Mouse (Mus musculus) stomach, adult 2 months (tissue): ENCODE data around the gene Rhox11. TPM values are rescaled to one million over a fixed set of nuclear protein-coding genes. Genes with fewer than 3 reads are reported as not detected.

Source experiments
- polyA plus RNA-seq: library from polyadenylated mRNA; depleted of rRNA; stranded (reverse); fragments of >200 nt; gene quantifications from 2 replicates; pipeline ENCODE4 v1.2.3, GENCODE M21; 2012; rRNA removed

Rhox11 gene
- not detected in 2 replicates for polyA plus RNA-seq

GRCm38 (mm10) chrX:38085041-38085440, at the start of gene Rhox11:
Gene Rhox11 (minus strand): TSS chrX:38085141.

GRCm38 (mm10) chrX:38120982-38121381, 36.0 kb upstream of the Rhox11 start, which contains the start of gene Rhox13:
Gene Rhox13 (plus strand): TSS chrX:38121219.

GRCm38 (mm10) chrX:38110807-38111206, 25.9 kb upstream of the Rhox11 start, which contains the start of gene Rhox12:
Gene Rhox12 (minus strand): TSS chrX:38110907.

GRCm38 (mm10) chrX:38066175-38066574, 18.8 kb downstream of the Rhox11 start, which contains the start of gene Rhox10:
Gene Rhox10 (plus strand): TSS chrX:38066475.

GRCm38 (mm10) chrX:38043014-38043413, 41.9 kb downstream of the Rhox11 start, which contains the start of gene Btg1-ps2:
Gene Btg1-ps2 (minus strand): TSS chrX:38043114.

Other genes starting within 250 kb of the Rhox11 start
- gene Rhox8, start 206.2 kb downstream of the Rhox11 start, polyA plus RNA-seq: not detected in 2 replicates
- gene Rhox7b, start 187.9 kb downstream of the Rhox11 start, polyA plus RNA-seq: not detected in 2 replicates
- not detected in 2 replicates for gene Rhox9, start 183.4 kb downstream of the Rhox11 start, polyA plus RNA-seq
- not detected in 2 replicates for gene Btg1-ps1, start 66.3 kb downstream of the Rhox11 start, polyA plus RNA-seq
- gene Btg1-ps2, start 42.0 kb downstream of the Rhox11 start, polyA plus RNA-seq: not detected in 2 replicates
- gene Rhox10, start 18.7 kb downstream of the Rhox11 start, polyA plus RNA-seq: not detected in 2 replicates
- not detected in 2 replicates for gene Rhox12, start 25.8 kb upstream of the Rhox11 start, polyA plus RNA-seq
- gene Rhox13, start 36.1 kb upstream of the Rhox11 start, polyA plus RNA-seq: not detected in 2 replicates
- gene Zbtb33, start 104.7 kb upstream of the Rhox11 start, polyA plus RNA-seq: 0.19 and 0.35 TPM in 2 replicates
- 0.18 and 0.30 TPM in 2 replicates for gene Tmem255a, start 167.3 kb upstream of the Rhox11 start, polyA plus RNA-seq
- not detected in 2 replicates for gene Atp1b4, start 231.0 kb upstream of the Rhox11 start, polyA plus RNA-seq